Mouse (Mus musculus): ENCODE measurements at regions not wholly inside any gene's neighbourhood (a gene's known extent, or its start where the extent isn't known, plus 50 kb on each side); places are given as distances from the start of the nearest gene placed in this dataset.
"Not testable (repeated sequence)": the region's sequence is repeated elsewhere in the genome, so short reads cannot be mapped to it uniquely, and the experiment has no call there.

- DNase-seq (ENCODE audit: extremely low spot score in 1 of 2, low spot score in 1 of 2): not testable (repeated sequence)
Observed at GRCm38 (mm10) chr14:76725231-76725630, 168.5 kb upstream of the Serp2 start.

GRCm38 (mm10) chr14:76724826-76725225, 168.1 kb upstream of the Serp2 start:
- DNase-seq (ENCODE audit: extremely low spot score in 1 of 2, low spot score in 1 of 2): no peak

- no peak for DNase-seq (ENCODE audit: extremely low spot score in 1 of 2, low spot score in 1 of 2)
Observed at GRCm38 (mm10) chr14:76724395-76724794, 167.7 kb upstream of the Serp2 start.

GRCm38 (mm10) chr14:76723551-76723950, 166.9 kb upstream of the Serp2 start:
- DNase-seq (ENCODE audit: extremely low spot score in 1 of 2, low spot score in 1 of 2): no peak

GRCm38 (mm10) chr14:76722297-76722696, 165.6 kb upstream of the Serp2 start:
- DNase-seq (ENCODE audit: extremely low spot score in 1 of 2, low spot score in 1 of 2): no peak

- no peak for DNase-seq (ENCODE audit: extremely low spot score in 1 of 2, low spot score in 1 of 2)
Observed at GRCm38 (mm10) chr14:76721751-76722150, 165.1 kb upstream of the Serp2 start.

GRCm38 (mm10) chr14:76717081-76717480, 160.4 kb upstream of the Serp2 start:
- DNase-seq (ENCODE audit: extremely low spot score in 1 of 2, low spot score in 1 of 2): no peak

- no peak for DNase-seq (ENCODE audit: extremely low spot score in 1 of 2, low spot score in 1 of 2)
Observed at GRCm38 (mm10) chr14:76714727-76715126, 158.0 kb upstream of the Serp2 start.

GRCm38 (mm10) chr14:76713946-76714345, 157.3 kb upstream of the Serp2 start:
- no peak for DNase-seq (ENCODE audit: extremely low spot score in 1 of 2, low spot score in 1 of 2)

- DNase-seq (ENCODE audit: extremely low spot score in 1 of 2, low spot score in 1 of 2): no peak
Observed at GRCm38 (mm10) chr14:76708728-76709127, 152.0 kb upstream of the Serp2 start.

- no peak for DNase-seq (ENCODE audit: extremely low spot score in 1 of 2, low spot score in 1 of 2)
Observed at GRCm38 (mm10) chr14:76703373-76703764, 146.7 kb upstream of the Serp2 start.

- DNase-seq (ENCODE audit: extremely low spot score in 1 of 2, low spot score in 1 of 2): no peak
Observed at GRCm38 (mm10) chr14:76702709-76703372, 146.2 kb upstream of the Serp2 start.

- no peak for DNase-seq (ENCODE audit: extremely low spot score in 1 of 2, low spot score in 1 of 2)
Observed at GRCm38 (mm10) chr14:76701911-76702708, 145.4 kb upstream of the Serp2 start.

GRCm38 (mm10) chr14:76701304-76701703, 144.6 kb upstream of the Serp2 start:
- no peak for DNase-seq (ENCODE audit: extremely low spot score in 1 of 2, low spot score in 1 of 2)

- DNase-seq (ENCODE audit: extremely low spot score in 1 of 2, low spot score in 1 of 2): no peak
Observed at GRCm38 (mm10) chr14:76700796-76701195, 144.1 kb upstream of the Serp2 start.

- DNase-seq (ENCODE audit: extremely low spot score in 1 of 2, low spot score in 1 of 2): no peak
Observed at GRCm38 (mm10) chr14:76700190-76700589, 143.5 kb upstream of the Serp2 start.

- no peak for DNase-seq (ENCODE audit: extremely low spot score in 1 of 2, low spot score in 1 of 2)
Observed at GRCm38 (mm10) chr14:76698718-76699402, 142.2 kb upstream of the Serp2 start.

- no peak for DNase-seq (ENCODE audit: extremely low spot score in 1 of 2, low spot score in 1 of 2)
Observed at GRCm38 (mm10) chr14:76696729-76697128, 140.0 kb upstream of the Serp2 start.

GRCm38 (mm10) chr14:76695691-76696355, 139.1 kb upstream of the Serp2 start:
- no peak for DNase-seq (ENCODE audit: extremely low spot score in 1 of 2, low spot score in 1 of 2)

GRCm38 (mm10) chr14:76694894-76695293, 138.2 kb upstream of the Serp2 start:
- no peak for DNase-seq (ENCODE audit: extremely low spot score in 1 of 2, low spot score in 1 of 2)
